Mouse (Mus musculus): ENCODE data around the gene Tcte1. TPM values are rescaled to one million over a fixed set of nuclear protein-coding genes. Genes with fewer than 3 reads are reported as not detected.

Gene Tcte1
- polyA plus RNA-seq, 1 experiment from 2014 or later, result not detected

- DNase-seq (ENCODE audit: low read depth, low spot score) (no peak), ATAC-seq (no peak)
- peaks cover 32% of the 10 kb centered on the region for H3K27me3 ChIP-seq
- CTCF ChIA-PET, result no interaction called here
- POLR2A ChIA-PET, result no interaction called here
- in situ Hi-C loops (cut with MboI; ENCODE audit: low pct_unique_long_range_greater_than_20kb), result loop anchor here (25.0 kb wide), 1 partner anchor 147 kb away; no protein-coding TSS in a partner anchor
- TF ChIP-seq CTCF (IDR thresholded peaks at IDR 0.05), result no peak
Measured at GRCm38 (mm10) chr17:45490532-45491154, 32.6 kb upstream of the Tcte1 start.

GRCm38 (mm10) chr17:45495398-45495797, 27.8 kb upstream of the Tcte1 start:
- peaks cover 21% of the 10 kb centered on the region for H3K27me3 ChIP-seq
- in situ Hi-C loops (cut with MboI; ENCODE audit: low pct_unique_long_range_greater_than_20kb), result loop anchor here (25.0 kb wide), 1 partner anchor 142 kb away; no protein-coding TSS in a partner anchor
- no peak for TF ChIP-seq CTCF (IDR thresholded peaks at IDR 0.05)
- ATAC-seq (no peak), DNase-seq (ENCODE audit: low read depth, low spot score) (no peak)
- POLR2A ChIA-PET, result interaction anchor here (1.0 kb wide), 1 partner anchor 42 kb away, joined by 6 read pairs; no protein-coding TSS in a partner anchor
- CTCF ChIA-PET, result interaction anchor here (1.4 kb wide), 1 partner anchor 17 kb away, joined by 3 read pairs; no protein-coding TSS in a partner anchor

- POLR2A ChIA-PET, result no interaction called here
- TF ChIP-seq CTCF (IDR thresholded peaks at IDR 0.05), result no peak
Measured at GRCm38 (mm10) chr17:45498397-45498796, 24.8 kb upstream of the Tcte1 start.

GRCm38 (mm10) chr17:45499516-45499915, 23.7 kb upstream of the Tcte1 start:
- DNase-seq (ENCODE audit: low read depth, low spot score) (no peak), ATAC-seq (no peak)
- TF ChIP-seq CTCF (IDR thresholded peaks at IDR 0.05), result no peak
- H3K27me3 ChIP-seq, result no peaks in the 10 kb centered on the region
- in situ Hi-C loops (cut with MboI; ENCODE audit: low pct_unique_long_range_greater_than_20kb), result loop anchor here (25.0 kb wide), 1 partner anchor 138 kb away; no protein-coding TSS in a partner anchor
- CTCF ChIA-PET, result interaction anchor here (1.3 kb wide), 1 partner anchor 53 kb away, joined by 3 read pairs; no protein-coding TSS in a partner anchor
- POLR2A ChIA-PET, result no interaction called here

More at GRCm38 (mm10) chr17:45498397-45498796, 24.8 kb upstream of the Tcte1 start:
- CTCF ChIA-PET, result no interaction called here
- DNase-seq (ENCODE audit: low read depth, low spot score), result no peak
- no peak for ATAC-seq
- in situ Hi-C loops (cut with MboI; ENCODE audit: low pct_unique_long_range_greater_than_20kb), result loop anchor here (25.0 kb wide), 1 partner anchor 139 kb away; no protein-coding TSS in a partner anchor
- H3K27me3 ChIP-seq, result peaks cover under 1% of the 10 kb centered on the region

GRCm38 (mm10) chr17:45500981-45501380, 22.3 kb upstream of the Tcte1 start:
- TF ChIP-seq CTCF (IDR thresholded peaks at IDR 0.05), result no peak
- DNase-seq (ENCODE audit: low read depth, low spot score) (no peak), ATAC-seq (no peak)
- in situ Hi-C loops (cut with MboI; ENCODE audit: low pct_unique_long_range_greater_than_20kb), result no loop called here
- ChIA-PET POLR2A (no interaction called here), CTCF (no interaction called here)
- no peaks in the 10 kb centered on the region for H3K27me3 ChIP-seq

GRCm38 (mm10) chr17:45502324-45502723, 20.9 kb upstream of the Tcte1 start:
- POLR2A ChIA-PET, result interaction anchor here (0.6 kb wide), 1 partner anchor 267 kb away, joined by 4 read pairs; no protein-coding TSS in a partner anchor
- H3K27me3 ChIP-seq, result no peaks in the 10 kb centered on the region
- no peak for TF ChIP-seq CTCF (IDR thresholded peaks at IDR 0.05)
- in situ Hi-C loops (cut with MboI; ENCODE audit: low pct_unique_long_range_greater_than_20kb), result no loop called here
- CTCF ChIA-PET, result interaction anchor here (1.2 to 1.4 kb wide), 3 partner anchors 11 to 26 kb away, joined by 3 to 4 read pairs (median 3); no protein-coding TSS in a partner anchor
- ATAC-seq (no peak), DNase-seq (ENCODE audit: low read depth, low spot score) (no peak)

GRCm38 (mm10) chr17:45503301-45503973, 19.8 kb upstream of the Tcte1 start:
- TF ChIP-seq CTCF (IDR thresholded peaks at IDR 0.05), result no peak
- DNase-seq (ENCODE audit: low read depth, low spot score), result no peak
- ChIA-PET POLR2A (interaction anchor here (0.6 kb wide), 1 partner anchor 46 kb away, joined by 3 read pairs; the partner anchor contains the start of gene Tmem151b), CTCF (interaction anchor here (0.7 to 1.0 kb wide), 2 partner anchors 13 to 52 kb away, joined by 3 read pairs; partner anchors contain the start of gene Nfkbie)
- no peaks in the 10 kb centered on the region for H3K27me3 ChIP-seq
- in situ Hi-C loops (cut with MboI; ENCODE audit: low pct_unique_long_range_greater_than_20kb), result no loop called here
- no peak for ATAC-seq

GRCm38 (mm10) chr17:45505941-45506465, 17.2 kb upstream of the Tcte1 start:
- in situ Hi-C loops (cut with MboI; ENCODE audit: low pct_unique_long_range_greater_than_20kb), result loop anchor here (5.0 kb wide), 1 partner anchor 46 kb away; no protein-coding TSS in a partner anchor
- H3K27me3 ChIP-seq, result no peaks in the 10 kb centered on the region
- POLR2A ChIA-PET, result interaction anchor here (1.6 kb wide), 1 partner anchor 43 kb away, joined by 7 read pairs; the partner anchor contains the start of gene Tmem151b
- TF ChIP-seq CTCF (IDR thresholded peaks at IDR 0.05), result no peak
- CTCF ChIA-PET, result interaction anchor here (1.0 to 2.8 kb wide), 3 partner anchors 11 to 27 kb away, joined by 3 to 10 read pairs (median 5); no protein-coding TSS in a partner anchor
- ATAC-seq (no peak), DNase-seq (ENCODE audit: low read depth, low spot score) (no peak)

GRCm38 (mm10) chr17:45506700-45507189, 16.5 kb upstream of the Tcte1 start, which contains the start of gene Aars2:
Aars2 (plus strand) TSS chr17:45506841.
- no peaks in the 10 kb centered on the region for H3K27me3 ChIP-seq
- ATAC-seq (peak; percentile 76), DNase-seq (ENCODE audit: low read depth, low spot score) (peak; percentile 63)
- CTCF ChIA-PET, result interaction anchor here (0.8 to 2.8 kb wide), 9 partner anchors 10 to 46 kb away, joined by 3 to 10 read pairs (median 3); partner anchors contain the start of gene Tmem151b
- TF ChIP-seq CTCF (IDR thresholded peaks at IDR 0.05), result peak; percentile 94
- POLR2A ChIA-PET, result interaction anchor here (0.7 to 1.6 kb wide), 3 partner anchors 10 to 721 kb away, joined by 5 to 10 read pairs (median 7); partner anchors contain the start of gene Tmem151b
- in situ Hi-C loops (cut with MboI; ENCODE audit: low pct_unique_long_range_greater_than_20kb), result loop anchor here (5.0 kb wide), 1 partner anchor 46 kb away; no protein-coding TSS in a partner anchor

GRCm38 (mm10) chr17:45510871-45511270, 12.4 kb upstream of the Tcte1 start:
- no peak for TF ChIP-seq CTCF (IDR thresholded peaks at IDR 0.05)
- ATAC-seq (no peak), DNase-seq (ENCODE audit: low read depth, low spot score) (no peak)
- in situ Hi-C loops (cut with MboI; ENCODE audit: low pct_unique_long_range_greater_than_20kb), result no loop called here
- ChIA-PET POLR2A (no interaction called here), CTCF (no interaction called here)
- no peaks in the 10 kb centered on the region for H3K27me3 ChIP-seq

Measured in Patski (cell line).